Mouse (Mus musculus): Measurements from ENCODE around the gene Cdca7. TPM values are rescaled to one million over a fixed set of nuclear protein-coding genes. Genes with fewer than 3 reads are reported as not detected.

Cdca7 gene
- polyA plus RNA-seq, 1 experiment from 2014 or later = 192 TPM

DNA sequence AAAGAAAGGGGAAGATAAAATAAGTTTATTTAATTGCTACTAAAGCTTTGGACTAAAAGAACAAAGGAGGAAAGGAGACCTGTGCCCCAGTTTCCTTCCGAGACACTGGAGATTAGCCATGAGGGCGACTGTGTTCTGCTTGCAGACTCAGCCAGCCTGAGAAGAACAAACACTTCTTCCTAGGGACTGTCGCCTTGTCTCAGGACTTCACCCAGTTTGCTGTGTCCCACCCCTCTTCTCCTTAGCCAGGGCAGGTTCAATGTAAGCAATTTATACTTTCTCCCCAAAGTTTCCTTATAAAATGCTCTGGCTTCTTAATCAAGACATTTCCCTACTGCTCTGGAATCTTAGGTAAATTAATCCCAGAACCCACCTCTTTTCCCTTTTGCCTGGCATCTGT lies 22.4 kb upstream of the Cdca7 start:
- Histone ChIP-seq H3K4me1 (ENCODE audit: control insufficient read depth, insufficient read depth, low read length) (peaks cover 4% of the 10 kb centered on the region; the same call in 1 of the 2 replicates), H3K27ac (ENCODE audit: low read depth, low read length) (no peak overlapping the region), H3K9ac (ENCODE audit: low read depth, low read length) (no peak overlapping the region), H3K9me3 (ENCODE audit: control insufficient read depth, low read length) (no peaks in the 10 kb centered on the region), H3K4me2 (replicated peaks; ENCODE audit: low read depth, low read length) (no peak overlapping the region), H3K27me3 (ENCODE audit: control insufficient read depth, insufficient read depth, low read length) (no peaks in the 10 kb centered on the region), H3K4me3 (ENCODE audit: low read length) (no peak overlapping the region), H3K36me3 (ENCODE audit: control insufficient read depth, insufficient read depth, low read length) (no peaks in the 10 kb centered on the region)
- 62% methylated on average over 3 of the region's 3 CpGs for WGBS
- no peak for ATAC-seq (ENCODE audit: low FRiP score, low TSS enrichment)

GRCm38 (mm10) chr2:72456189-72456588 lies 19.8 kb upstream of the Cdca7 start:
- Histone ChIP-seq H3K27me3 (ENCODE audit: control insufficient read depth, insufficient read depth, low read length) (no peaks in the 10 kb centered on the region), H3K4me1 (ENCODE audit: control insufficient read depth, insufficient read depth, low read length) (peaks cover 4% of the 10 kb centered on the region; the same call in 1 of the 2 replicates), H3K4me3 (ENCODE audit: low read length) (no peak overlapping the region), H3K27ac (ENCODE audit: low read depth, low read length) (no peak overlapping the region), H3K36me3 (ENCODE audit: control insufficient read depth, insufficient read depth, low read length) (no peaks in the 10 kb centered on the region), H3K4me2 (replicated peaks; ENCODE audit: low read depth, low read length) (no peak overlapping the region), H3K9me3 (ENCODE audit: control insufficient read depth, low read length) (no peaks in the 10 kb centered on the region), H3K9ac (ENCODE audit: low read depth, low read length) (no peak overlapping the region)
- ATAC-seq (ENCODE audit: low FRiP score, low TSS enrichment) = no peak
- 82% methylated on average over 1 of the region's 1 CpGs for WGBS

- Histone ChIP-seq H3K27ac (ENCODE audit: low read depth, low read length) (no peak overlapping the region), H3K36me3 (ENCODE audit: control insufficient read depth, insufficient read depth, low read length) (no peaks in the 10 kb centered on the region), H3K4me2 (replicated peaks; ENCODE audit: low read depth, low read length) (no peak overlapping the region), H3K4me3 (ENCODE audit: low read length) (no peak overlapping the region), H3K4me1 (ENCODE audit: control insufficient read depth, insufficient read depth, low read length) (no peaks in the 10 kb centered on the region), H3K27me3 (ENCODE audit: control insufficient read depth, insufficient read depth, low read length) (no peaks in the 10 kb centered on the region), H3K9me3 (ENCODE audit: control insufficient read depth, low read length) (no peaks in the 10 kb centered on the region), H3K9ac (ENCODE audit: low read depth, low read length) (no peak overlapping the region)
- 0 out of 2 replicates have a peak, but pooled peaks have one; percentile 24 for ATAC-seq (ENCODE audit: low FRiP score, low TSS enrichment)
- WGBS = 21% methylated on average over 7 of the region's 7 CpGs
These were observed 11.5 kb upstream of the Cdca7 start for GRCm38 (mm10) chr2:72464376-72465014.

DNA sequence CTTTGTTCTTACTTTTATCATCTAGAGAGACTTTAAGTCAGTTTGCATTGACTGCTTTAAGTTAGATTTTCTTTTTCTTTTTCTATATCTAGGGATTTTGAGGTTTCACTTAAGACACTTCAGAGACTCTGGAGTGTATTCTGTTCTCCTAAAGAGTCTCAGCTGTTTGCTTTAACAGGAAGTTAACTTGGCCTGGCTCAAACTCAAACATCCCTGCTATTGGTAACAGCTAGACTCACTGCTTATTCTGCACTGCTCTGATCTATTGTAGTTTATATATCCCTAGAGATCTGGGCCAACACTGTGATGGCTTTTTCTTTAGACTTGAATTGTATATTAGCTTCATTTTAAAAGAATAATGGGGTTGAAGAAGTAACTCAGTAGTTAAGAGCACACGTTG lies 8.4 kb upstream of the Cdca7 start:
- no peaks in the 10 kb centered on the region for H3K4me1 ChIP-seq (ENCODE audit: control insufficient read depth, insufficient read depth, low read length)
- no peaks in the 10 kb centered on the region for H3K9me3 ChIP-seq (ENCODE audit: control insufficient read depth, low read length)
- ATAC-seq (ENCODE audit: low FRiP score, low TSS enrichment) = no peak
- H3K36me3 ChIP-seq (ENCODE audit: control insufficient read depth, insufficient read depth, low read length) = no peaks in the 10 kb centered on the region
- H3K27me3 ChIP-seq (ENCODE audit: control insufficient read depth, insufficient read depth, low read length) = no peaks in the 10 kb centered on the region
- 72% methylated on average over 1 of the region's 1 CpGs for WGBS
- H3K9ac ChIP-seq (ENCODE audit: low read depth, low read length) = no peak overlapping the region
- H3K27ac ChIP-seq (ENCODE audit: low read depth, low read length) = no peak overlapping the region
- H3K4me2 ChIP-seq (replicated peaks; ENCODE audit: low read depth, low read length) = no peak overlapping the region
- no peak overlapping the region for H3K4me3 ChIP-seq (ENCODE audit: low read length)

GRCm38 (mm10) chr2:72471415-72472070 lies 4.4 kb upstream of the Cdca7 start:
- Histone ChIP-seq H3K4me1 (ENCODE audit: control insufficient read depth, insufficient read depth, low read length) (peaks cover 7% of the 10 kb centered on the region; the same call in 1 of the 2 replicates), H3K4me2 (replicated peaks; ENCODE audit: low read depth, low read length) (no peak overlapping the region), H3K4me3 (ENCODE audit: low read length) (no peak overlapping the region), H3K27ac (ENCODE audit: low read depth, low read length) (no peak overlapping the region), H3K9me3 (ENCODE audit: control insufficient read depth, low read length) (no peaks in the 10 kb centered on the region), H3K9ac (ENCODE audit: low read depth, low read length) (no peak overlapping the region), H3K27me3 (ENCODE audit: control insufficient read depth, insufficient read depth, low read length) (no peaks in the 10 kb centered on the region), H3K36me3 (ENCODE audit: control insufficient read depth, insufficient read depth, low read length) (no peaks in the 10 kb centered on the region)
- 47% methylated on average over 16 of the region's 16 CpGs for WGBS
- ATAC-seq (ENCODE audit: low FRiP score, low TSS enrichment) = no peak

DNA sequence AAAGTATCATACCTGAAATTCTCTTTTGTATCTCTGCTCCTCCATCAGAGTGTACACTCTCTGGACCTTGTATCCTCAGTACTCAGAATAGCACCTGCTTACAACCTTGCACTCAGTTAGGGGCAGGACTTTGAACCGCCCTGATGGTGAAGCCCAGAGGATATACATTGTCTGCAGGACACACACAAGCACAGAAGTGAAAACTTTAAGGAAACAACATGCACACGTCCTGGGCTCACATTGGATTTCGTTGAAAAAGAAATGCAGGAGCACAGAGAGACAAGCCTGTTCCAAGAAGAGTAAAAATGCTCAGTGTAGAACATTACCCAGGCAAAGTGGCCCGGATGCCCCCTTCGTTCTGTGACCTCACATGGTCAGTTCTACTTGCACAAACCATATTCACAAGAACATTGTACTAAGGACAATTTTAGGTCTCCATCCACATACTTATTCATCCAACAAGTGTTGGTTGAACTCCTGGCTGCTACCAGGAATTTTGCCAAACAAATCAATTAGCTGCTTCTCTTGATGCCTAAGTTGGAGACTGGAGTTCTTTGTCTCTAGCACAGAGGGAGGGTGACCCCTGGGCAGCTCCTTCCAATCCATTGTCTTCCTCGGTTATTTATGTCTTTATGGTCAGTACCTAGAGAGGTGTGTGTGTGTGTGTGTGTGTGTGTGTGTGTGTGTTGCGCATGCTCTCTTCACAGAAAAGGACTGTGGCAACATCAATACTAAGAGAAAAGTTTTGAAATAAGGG lies 1.2 kb upstream of the Cdca7 start:
- ATAC-seq (ENCODE audit: low FRiP score, low TSS enrichment) = no peak
- 36% methylated on average over 7 of the region's 7 CpGs for WGBS
- Histone ChIP-seq H3K4me1 (ENCODE audit: control insufficient read depth, insufficient read depth, low read length) (peaks cover 23% of the 10 kb centered on the region), H3K27me3 (ENCODE audit: control insufficient read depth, insufficient read depth, low read length) (no peaks in the 10 kb centered on the region), H3K9ac (ENCODE audit: low read depth, low read length) (peak overlapping the region; percentile 87; the same call in 1 of the 2 replicates), H3K9me3 (ENCODE audit: control insufficient read depth, low read length) (no peaks in the 10 kb centered on the region), H3K4me3 (ENCODE audit: low read length) (peak overlapping the region; percentile 89; the same call in 1 of the 2 replicates), H3K27ac (ENCODE audit: low read depth, low read length) (no peak overlapping the region), H3K4me2 (replicated peaks; ENCODE audit: low read depth, low read length) (peak overlapping the region; percentile 77), H3K36me3 (ENCODE audit: control insufficient read depth, insufficient read depth, low read length) (peaks cover 11% of the 10 kb centered on the region)

DNA sequence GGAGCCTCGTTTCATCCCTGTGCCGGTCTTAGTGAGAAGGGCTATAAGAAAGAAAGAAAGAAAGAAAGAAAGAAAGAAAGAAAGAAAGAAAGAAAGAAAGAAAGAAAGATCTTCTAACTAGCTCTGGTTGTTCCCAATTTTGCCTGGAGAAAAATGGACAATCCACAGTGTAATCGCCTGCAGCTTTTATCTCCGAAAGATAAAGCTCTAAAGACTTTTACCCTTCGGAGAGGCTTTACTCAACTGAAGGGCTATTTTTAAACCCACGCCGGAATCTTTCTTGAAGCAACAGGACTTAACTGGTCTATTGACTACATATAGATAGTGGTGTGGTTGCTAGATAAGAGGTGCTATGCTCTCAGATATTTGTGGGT lies 549 bp upstream of the Cdca7 start:
- Histone ChIP-seq H3K9ac (ENCODE audit: low read depth, low read length) (peak overlapping the region; percentile 87), H3K4me2 (replicated peaks; ENCODE audit: low read depth, low read length) (peak overlapping the region; percentile 77), H3K27ac (ENCODE audit: low read depth, low read length) (peak overlapping the region; percentile 75), H3K4me1 (ENCODE audit: control insufficient read depth, insufficient read depth, low read length) (peaks cover 23% of the 10 kb centered on the region), H3K4me3 (ENCODE audit: low read length) (peak overlapping the region; percentile 89), H3K27me3 (ENCODE audit: control insufficient read depth, insufficient read depth, low read length) (no peaks in the 10 kb centered on the region), H3K36me3 (ENCODE audit: control insufficient read depth, insufficient read depth, low read length) (peaks cover 18% of the 10 kb centered on the region), H3K9me3 (ENCODE audit: control insufficient read depth, low read length) (no peaks in the 10 kb centered on the region)
- no peak for ATAC-seq (ENCODE audit: low FRiP score, low TSS enrichment)
- WGBS = 2% methylated on average over 7 of the region's 7 CpGs

- H3K4me3 ChIP-seq (ENCODE audit: low read length) = peak overlapping the region; percentile 89
- under 1% methylated on average over 53 of the region's 53 CpGs for WGBS
- peaks cover 23% of the 10 kb centered on the region for H3K4me1 ChIP-seq (ENCODE audit: control insufficient read depth, insufficient read depth, low read length)
- ATAC-seq (ENCODE audit: low FRiP score, low TSS enrichment) = peak; percentile 71
- peak overlapping the region; percentile 75 for H3K27ac ChIP-seq (ENCODE audit: low read depth, low read length)
- H3K4me2 ChIP-seq (replicated peaks; ENCODE audit: low read depth, low read length) = peak overlapping the region; percentile 77
- H3K36me3 ChIP-seq (ENCODE audit: control insufficient read depth, insufficient read depth, low read length) = peaks cover 29% of the 10 kb centered on the region
- peak overlapping the region; percentile 87 for H3K9ac ChIP-seq (ENCODE audit: low read depth, low read length)
- no peaks in the 10 kb centered on the region for H3K27me3 ChIP-seq (ENCODE audit: control insufficient read depth, insufficient read depth, low read length)
- no peaks in the 10 kb centered on the region for H3K9me3 ChIP-seq (ENCODE audit: control insufficient read depth, low read length)
These were observed 690 bp downstream of the Cdca7 start for GRCm38 (mm10) chr2:72476486-72477211.
